Mouse (Mus musculus) CH12.LX (cell line): ENCODE data around the gene Adam1a.

Source experiments
- CTCF ChIP-seq, 2 experiments: IDR thresholded peaks in 1 of 2; conservative IDR thresholded peaks in 1 of 2; 2 replicates each; pipeline ENCODE4 v1.5.1; 2011 to 2012; ENCODE audit warnings: low read depth in 2 of 2, low read length in 2 of 2, improper control_type of control experiment in 1 of 2, inconsistent platforms in 1 of 2, mild to moderate bottlenecking in 1 of 2, moderate library complexity in 1 of 2
- EP300 ChIP-seq: IDR thresholded peaks from 2 replicates; pipeline ENCODE4 v1.6.1; 2011; ENCODE audit warnings: low read length, improper control_type of control experiment
- ETS1 ChIP-seq: conservative IDR thresholded peaks from 2 replicates; pipeline ENCODE4 v1.6.1; 2012; ENCODE audit warnings: low read depth, mild to moderate bottlenecking, inconsistent platforms, low read length, improper control_type of control experiment, moderate library complexity
- GABPA ChIP-seq: IDR thresholded peaks from 2 replicates; pipeline ENCODE4 v1.6.1; 2012; ENCODE audit warnings: low read depth, low read length, improper control_type of control experiment, inconsistent platforms; ENCODE audit not compliant: insufficient replicate concordance
- RCOR1 ChIP-seq: conservative IDR thresholded peaks from 2 replicates; pipeline ENCODE4 v1.6.1; 2012; ENCODE audit warnings: low read depth, mild to moderate bottlenecking, inconsistent platforms, low read length, improper control_type of control experiment
- USF1 ChIP-seq: IDR thresholded peaks from 2 replicates; pipeline ENCODE4 v1.6.1; 2014; ENCODE audit warnings: low read depth, mild to moderate bottlenecking, inconsistent platforms, low read length, improper control_type of control experiment

- TF ChIP-seq USF1: no peak
- no peak for TF ChIP-seq EP300
- TF ChIP-seq CTCF (conservative IDR thresholded peaks at IDR 0.05 in 1 of 2, IDR thresholded peaks at IDR 0.05 in 1 of 2; ENCODE audit: low read depth in 2 of 2, low read length in 2 of 2): no peak
- TF ChIP-seq GABPA: no peak
- TF ChIP-seq ETS1: no peak
- TF ChIP-seq RCOR1: no peak
Observed at GRCm38 (mm10) chr5:121575867-121576266, 30.6 kb upstream of the Adam1a start.
